Mouse (Mus musculus) Muller cell, postnatal 12 days (primary cell): ENCODE data around the gene Coro1b.
"Not testable (repeated sequence)": the region's sequence is repeated elsewhere in the genome, so short reads cannot be mapped to it uniquely, and the experiment has no call there.

Source experiments
- DNase-seq: peaks from one replicate; pipeline ENCODE4 v3.0.0-alpha.2; 2015; ENCODE audit errors: inconsistent ontology term

Gene Coro1b

DNA sequence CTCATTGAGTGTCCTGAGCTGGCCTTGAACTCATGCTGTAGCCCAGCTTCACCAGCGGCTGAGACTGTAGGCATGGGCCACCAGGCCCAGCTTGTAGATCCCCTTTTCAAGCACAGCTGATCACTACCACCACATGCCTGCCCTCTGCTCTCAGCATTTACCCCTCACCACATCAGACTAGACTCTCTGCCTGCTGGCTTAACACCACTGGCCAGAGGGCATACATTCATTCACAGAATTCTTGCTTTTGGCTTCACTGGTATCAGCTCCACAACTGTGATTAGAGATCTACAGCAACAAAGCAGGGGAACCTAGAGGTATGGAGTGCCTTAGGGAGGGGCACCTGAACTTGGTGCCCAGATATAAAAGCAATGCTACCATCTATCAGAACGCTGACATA, 27.9 kb upstream of the Coro1b start:
- DNase-seq = no peak

DNA sequence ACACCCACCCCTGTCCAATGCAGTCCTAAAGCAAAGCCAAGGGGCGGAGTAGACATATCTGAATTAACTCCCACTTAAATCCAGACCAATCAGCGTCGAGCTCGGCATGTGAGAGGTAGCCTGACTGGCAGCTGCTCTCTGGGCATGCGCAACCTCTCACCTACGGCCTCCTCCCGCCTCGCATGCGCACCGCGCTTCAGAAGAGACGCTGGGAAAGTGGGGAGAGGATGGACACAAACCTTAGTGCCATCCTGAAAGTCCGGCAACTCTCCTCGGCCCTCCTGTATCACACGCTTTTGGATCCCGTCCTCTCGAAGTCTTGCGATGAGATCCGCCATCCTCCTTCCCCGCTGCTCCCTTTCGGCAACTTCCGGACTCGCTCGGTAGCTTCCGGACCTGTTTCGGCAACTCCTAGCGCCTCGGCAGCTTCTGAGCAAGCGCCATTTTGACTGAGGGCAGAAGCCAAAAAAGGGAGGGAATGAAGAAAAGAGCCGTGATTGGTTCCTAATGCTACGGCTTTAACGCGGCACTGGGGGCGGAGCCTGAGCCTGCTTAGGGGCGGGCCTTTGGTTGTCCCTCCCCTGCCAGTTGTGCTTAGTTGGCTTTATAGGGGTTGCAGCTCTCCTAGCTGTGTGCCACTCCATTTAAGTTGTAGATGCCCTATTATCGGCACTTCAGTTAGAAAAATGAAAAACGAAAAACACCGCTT, 27.2 kb upstream of the Coro1b start:
- peak; percentile 98 for DNase-seq

DNA sequence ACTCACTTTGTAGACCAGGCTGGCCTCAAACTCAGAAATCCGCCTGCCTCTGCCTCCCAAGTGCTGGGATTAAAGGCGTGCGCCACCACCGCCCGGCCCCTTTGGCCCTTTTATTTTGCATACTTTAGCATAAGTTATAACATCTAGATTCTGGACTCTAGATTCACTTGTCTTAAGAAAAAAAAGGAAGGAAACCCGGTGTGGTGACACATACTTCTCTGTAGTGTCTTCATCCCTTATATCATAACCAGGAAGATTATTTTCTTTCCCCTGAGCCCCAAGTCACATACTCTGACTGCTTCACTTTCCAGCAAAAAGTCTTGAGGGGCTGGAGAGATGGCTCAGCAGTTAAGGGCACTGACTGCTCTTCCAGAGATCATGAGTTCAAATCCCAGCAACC, 26.5 kb upstream of the Coro1b start:
- DNase-seq = not testable (repeated sequence)

DNA sequence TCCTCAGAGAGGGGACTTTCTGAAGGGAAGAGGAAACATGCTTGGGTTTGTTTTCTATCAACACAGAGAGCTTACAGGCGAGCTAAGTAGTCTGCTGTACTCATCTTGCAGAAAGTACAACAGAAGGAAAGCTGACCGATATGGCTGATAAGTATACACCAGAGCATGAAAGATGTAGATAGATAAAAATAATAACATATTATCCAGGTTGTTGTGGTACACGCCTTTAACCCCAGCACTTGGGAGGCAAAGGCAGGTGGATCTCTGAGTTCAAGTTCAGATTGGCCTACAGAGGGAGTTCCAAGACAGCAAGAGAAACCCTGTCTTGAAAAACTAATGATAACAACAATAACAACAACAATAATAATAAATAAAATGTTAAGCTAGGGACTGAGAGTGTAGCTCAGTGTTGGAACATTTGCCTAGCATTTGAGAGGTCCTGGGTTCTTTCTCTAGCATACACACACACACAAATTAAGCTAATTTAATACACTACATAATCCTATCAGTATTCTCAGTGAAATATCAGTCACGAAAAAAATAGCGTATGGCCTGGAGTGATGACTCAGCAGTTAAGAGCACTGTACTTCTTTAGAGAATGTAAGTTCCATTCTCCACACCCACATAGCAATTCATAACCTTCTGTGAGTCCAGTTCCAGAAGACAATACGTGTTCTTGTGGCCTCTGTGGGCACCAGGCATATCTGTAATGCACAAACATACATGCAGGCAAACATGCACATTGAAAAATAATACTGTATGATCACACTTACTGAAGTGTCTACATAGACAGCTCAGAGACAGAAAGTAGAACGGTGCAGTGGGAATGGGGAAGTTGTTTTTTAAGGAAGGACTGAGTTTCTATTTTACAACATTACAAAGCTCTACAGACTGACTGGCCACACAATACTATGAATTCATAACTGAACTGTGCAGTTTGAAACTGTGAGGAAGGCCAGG, 25.7 kb upstream of the Coro1b start:
- DNase-seq = no peak

DNA sequence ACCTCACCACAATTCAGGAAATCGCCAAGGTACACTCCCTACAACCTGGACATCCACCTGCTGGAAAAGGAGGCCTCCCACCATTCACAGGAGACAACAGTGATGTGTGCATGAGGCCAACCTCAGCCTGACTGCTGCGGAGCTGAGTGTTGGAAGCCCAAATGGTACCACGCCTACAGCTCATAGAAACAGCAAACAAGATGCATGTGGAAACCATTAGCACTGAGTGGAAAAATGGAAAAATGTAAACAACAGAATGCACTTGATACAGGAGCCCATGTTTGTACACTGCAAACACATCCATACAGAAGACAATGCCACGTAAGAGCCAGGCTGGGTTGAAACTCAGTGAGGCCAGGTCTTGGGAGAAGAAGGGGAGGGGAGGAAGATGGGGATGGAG, 24.0 kb upstream of the Coro1b start:
- DNase-seq = no peak

DNA sequence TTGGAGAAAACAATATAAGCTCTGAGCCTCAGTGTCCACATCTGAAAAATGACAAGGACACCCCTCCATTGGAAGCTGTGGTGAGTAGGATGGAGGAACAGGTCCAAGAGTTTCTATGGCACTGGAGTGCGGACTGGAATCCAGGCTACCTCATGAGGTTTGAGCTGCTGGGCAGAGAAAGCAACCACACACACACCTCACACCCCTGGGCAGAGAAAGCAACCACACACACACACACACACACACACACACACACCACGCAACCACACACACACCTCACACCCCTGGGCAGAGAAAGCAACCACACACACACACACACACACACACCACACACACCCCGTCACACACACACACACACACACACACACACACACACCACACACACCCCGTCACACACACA, 23.2 kb upstream of the Coro1b start:
- not testable (repeated sequence) for DNase-seq

DNA sequence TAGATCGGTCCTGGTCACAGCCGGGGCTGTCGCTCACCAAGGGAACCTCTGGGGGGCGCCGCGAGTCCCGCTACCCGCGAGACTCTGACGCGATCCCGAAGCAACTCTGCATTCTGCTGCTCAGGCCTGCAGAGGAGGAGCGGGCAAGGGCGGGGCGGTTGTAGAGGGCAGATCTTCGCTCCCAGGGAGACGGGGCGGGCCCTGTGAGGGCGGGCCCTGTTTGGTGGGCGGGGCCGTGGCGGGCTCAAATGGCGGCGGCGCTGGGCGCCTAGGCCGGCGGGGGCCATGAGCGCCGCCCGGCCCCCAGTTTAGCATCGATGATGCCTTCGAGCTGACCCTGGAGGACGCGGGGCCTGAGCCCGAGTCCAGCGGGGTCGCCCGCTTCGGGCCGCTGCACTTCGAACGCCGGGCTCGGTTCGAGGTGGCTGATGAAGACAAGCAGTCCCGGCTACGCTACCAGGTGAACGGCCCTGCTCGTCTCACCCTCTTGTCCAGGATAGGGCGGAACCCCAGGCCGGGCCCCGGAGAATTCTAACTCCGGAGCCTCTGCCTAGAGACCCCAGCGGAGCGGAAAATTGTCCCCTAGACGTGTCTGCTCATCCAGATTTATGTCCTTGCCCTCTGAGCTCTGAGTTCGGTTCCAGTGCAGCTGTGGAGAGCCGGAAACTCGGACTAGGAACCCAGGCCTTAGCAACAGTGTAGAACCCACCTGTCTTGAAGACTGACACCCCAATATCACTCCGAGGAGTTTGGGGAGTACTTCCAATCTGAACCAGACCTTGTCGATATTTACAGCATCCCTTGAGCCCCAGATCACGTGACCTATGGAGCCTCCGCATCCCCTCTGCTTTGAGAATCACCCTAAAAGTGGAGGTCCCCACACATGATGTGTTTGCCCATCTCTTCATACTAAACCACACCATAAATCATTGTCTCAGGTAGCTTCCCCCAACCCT, 22.4 kb upstream of the Coro1b start, which contains the start of gene Aip:
Aip (minus strand) TSS at position 118 of the 956 bp plus-strand sequence.
- DNase-seq = peak; percentile 99

DNA sequence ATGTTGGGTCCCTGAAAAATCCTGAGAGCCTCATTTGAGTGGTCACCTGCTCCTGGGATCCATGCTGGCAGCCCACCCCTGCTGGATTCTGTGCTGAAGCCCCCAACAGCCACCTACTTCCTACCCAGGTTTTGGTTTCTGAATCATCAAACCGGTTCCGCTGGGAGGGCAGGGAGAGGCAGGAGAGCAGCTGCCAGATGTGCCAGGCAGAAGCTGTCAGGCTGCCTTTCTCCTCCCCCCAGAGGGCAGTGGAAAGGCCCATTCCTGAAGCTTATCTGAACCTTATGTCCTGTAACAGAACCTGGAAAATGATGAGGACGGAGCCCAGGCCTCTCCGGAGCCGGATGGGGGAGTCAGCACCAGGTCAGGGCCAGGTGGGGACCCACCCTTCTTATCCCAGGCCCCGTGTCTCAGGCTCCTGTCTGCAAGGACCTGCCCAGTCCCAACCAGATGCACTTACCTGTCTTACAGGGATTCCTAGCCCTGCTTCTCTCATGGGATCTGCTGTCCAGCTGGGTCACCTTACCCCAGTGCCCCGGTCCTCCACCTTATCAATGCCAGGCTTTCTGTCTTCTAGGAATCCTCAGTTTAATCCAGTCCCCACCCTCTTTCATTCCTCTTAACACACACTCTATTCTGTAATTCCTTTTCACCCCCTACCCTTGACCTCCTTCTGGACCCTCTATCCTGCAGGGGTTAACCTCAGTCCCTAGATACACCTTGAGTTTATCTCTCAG, 21.5 kb upstream of the Coro1b start:
- DNase-seq = no peak

DNA sequence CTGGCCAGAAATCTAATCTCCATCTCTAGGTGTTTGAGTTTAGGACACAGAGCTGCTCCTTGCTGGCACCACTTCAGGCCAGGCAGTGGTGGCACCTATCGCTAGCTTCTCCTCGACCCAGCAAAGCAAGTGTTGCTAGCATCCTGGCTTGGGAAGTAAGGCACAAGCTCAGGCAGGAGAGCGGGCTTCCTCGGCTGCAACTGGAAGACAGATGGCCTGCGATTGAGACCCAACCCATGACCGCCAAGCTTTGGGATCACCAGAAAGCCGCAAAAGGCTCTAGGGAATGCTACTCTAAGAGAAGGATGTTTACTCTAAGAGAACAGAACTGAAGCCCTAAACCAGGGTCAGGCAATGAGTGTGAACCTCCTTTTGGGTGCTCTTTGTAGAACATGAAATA, 19.0 kb upstream of the Coro1b start:
- DNase-seq = no peak

DNA sequence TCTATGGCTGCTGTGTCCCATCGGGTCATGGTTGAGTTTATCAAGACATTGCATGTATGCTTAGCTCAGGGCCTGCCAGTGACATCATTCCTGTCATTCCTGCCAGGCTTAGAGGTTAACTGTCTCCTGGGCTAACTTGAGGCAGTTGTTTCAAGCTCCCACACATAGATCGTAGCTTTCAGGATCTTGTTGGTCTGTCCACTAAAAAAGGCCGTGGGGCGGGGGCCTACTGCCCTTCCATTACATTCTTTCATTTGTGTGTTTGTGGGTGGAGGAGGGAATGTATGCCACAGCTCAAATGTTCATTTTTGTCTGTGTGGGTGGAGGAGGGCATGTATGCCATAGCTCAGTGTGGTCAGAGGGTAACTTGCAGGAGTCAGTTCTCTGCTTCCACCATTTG, 18.3 kb upstream of the Coro1b start:
- DNase-seq = peak; percentile 71

DNA sequence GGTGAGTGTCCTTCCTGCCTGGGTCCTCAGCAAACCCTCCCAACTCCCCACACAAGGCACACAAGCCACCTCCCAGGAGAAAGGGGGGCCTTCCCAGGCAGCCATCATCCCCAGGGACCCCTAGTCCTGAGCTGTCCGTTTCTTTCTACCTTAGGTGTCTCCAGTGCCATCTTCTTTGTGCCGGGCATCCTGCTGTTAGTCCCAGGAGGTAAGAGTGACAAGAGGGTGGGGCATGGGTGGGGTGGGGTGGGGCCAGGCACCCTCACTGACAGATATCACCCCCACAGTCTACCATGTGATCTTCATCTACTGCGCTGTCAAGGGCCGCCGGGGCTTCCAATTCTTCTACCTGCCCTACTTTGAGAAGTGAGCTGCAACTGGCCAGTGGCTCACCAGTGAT, 17.3 kb upstream of the Coro1b start:
- no peak for DNase-seq

DNA sequence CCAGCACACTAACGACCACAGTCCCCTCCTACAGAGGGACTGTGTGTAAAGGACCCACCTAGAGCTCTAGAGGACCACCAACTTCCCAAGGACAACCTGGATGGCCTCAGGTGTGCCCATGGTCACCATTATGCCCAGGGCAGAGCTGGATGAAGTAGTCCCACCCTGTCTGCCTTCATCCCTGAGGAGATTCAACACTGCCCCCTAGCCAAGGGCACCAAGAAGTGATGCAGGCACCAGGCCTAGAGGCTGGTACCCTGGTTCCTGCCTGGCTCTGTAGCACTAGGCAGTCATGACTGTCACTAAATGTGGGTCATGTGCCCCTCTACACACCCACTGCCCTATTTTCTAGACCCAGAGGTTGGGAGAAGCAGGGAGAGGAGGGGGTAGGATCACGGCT, 16.7 kb upstream of the Coro1b start:
- no peak for DNase-seq

DNA sequence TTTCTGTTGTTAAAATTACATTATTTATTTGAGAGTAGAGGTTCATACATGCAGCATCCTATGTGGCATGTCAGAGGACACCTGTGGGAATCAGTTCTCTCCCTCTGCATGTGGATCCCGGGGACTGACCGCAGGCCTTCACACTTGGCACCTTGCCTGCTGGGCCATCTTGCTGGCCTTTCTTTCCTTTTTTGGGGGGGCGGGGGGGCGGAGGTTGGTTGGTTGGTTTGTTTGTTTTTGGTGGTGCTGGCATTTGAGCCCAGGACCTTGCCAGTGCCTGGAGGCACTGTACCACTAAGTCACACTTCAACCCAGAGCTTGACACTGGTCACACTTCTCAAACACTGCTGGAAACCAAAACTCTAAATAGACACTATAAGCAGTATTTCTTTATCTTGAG, 14.1 kb upstream of the Coro1b start:
- DNase-seq = no peak

DNA sequence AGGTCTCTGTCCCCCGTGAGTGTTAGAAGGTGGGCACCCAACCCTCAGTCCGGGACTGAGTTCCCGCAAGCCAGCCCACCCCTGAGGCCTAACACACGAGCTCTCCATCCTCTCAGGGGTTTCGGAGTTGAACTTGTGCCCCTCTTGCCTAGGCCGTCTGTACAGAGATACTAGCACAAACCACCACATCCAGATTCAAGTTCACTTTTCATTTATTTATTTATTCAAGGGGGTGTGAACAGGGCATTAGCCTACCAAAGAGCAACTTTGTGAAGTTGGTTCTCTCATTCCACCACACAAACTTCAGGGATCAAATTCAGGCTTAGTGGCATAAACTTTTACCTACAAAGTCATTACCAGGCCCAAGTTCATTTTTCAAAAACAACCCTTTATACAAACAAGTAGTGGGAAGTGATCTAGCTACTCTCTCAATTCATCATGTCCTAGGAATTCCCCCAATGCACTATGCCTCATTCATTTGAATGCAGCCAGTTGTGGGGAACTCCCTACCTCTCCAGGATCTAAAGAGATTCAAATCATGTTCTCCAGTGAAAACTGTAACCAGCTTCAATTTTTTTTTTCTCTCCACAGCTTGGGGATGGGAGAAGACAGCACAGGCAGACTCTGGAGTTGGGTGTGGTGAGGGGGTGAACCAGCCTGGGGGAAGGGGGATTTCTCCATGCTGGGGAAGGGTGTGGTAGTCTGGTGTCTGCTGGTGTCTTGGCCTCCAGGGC, 13.0 kb upstream of the Coro1b start:
- not testable (repeated sequence) for DNase-seq

DNA sequence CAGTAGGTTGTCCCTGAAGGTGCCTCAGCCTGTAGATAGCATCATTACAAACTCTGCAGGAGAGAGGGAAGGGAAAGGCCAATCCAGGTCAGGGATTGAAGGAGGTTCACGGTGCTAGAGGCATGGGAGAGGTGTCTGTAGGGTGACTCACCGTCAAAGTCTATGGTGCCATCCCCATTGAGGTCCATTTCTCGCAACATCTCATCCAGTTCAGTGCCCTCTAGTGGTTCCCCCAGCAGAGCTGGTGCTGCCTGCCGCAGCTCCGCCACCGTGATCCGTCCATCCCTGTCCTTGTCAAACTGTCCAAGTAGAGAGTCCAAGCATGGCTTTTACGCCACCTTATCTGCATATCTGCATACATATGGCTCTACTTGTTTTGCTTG, 12.5 kb upstream of the Coro1b start:
- not testable (repeated sequence) for DNase-seq

DNA sequence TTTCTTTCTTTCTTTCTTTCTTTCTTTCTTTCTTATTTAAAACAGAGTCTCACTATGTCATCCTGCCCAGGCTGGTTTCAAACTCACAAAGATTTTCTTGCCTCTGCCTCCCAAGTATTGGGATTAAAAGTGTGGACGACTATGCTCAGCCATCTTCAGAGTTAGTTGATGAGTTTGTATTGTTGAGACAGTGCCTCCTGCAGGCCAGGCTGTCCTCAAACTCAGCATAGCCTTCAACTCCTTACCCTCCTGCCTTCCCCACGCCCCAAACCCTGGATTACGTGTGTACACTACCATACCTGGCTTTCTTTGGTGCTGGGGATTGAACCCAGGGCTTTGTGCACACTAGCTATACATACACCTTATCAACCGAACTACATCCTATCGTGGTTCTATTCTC, 12.0 kb upstream of the Coro1b start:
- no peak for DNase-seq

DNA sequence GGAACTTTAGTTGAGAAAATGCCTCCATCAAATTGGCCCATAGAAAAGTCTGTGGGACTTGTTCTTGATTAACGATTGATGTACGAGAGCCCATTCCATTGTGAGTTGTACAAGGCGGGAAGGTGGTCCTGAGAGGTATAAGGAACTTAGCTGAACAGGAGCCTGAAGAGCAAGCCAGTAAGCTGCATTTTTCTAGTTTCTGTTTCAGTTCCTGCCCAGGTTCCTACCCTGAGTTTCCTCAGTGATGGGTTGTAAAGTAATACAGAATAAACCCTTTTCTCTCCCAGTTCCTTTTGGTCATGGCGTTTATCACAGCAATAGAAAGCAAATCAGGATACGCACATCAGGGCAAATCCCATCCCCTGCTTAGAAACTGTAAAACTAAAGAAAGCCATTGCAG, 10.5 kb upstream of the Coro1b start:
- DNase-seq = no peak

DNA sequence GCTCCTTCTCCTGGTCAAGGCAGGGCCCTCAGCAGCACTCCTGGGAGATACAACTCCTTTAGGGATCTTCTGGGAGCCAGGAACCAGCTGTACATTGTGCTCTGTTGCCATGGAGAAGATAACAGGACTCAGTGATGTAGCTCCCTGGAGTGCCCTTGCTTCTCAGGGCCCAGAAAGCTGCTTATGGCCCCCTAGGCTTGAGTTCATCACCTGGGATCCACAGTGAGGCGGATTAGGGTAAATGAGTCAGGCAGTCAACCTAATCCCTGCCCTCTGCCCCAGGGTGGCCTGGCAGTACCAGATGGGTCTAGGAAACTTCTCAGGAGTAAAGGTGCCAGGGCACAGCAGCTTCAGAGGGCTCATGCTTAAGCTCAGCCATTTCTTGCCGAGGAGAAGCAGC, 9.0 kb upstream of the Coro1b start, which contains the start of gene Gpr152:
Gpr152 (plus strand) TSS at position 342 of the 400 bp plus-strand sequence.
- no peak for DNase-seq

DNA sequence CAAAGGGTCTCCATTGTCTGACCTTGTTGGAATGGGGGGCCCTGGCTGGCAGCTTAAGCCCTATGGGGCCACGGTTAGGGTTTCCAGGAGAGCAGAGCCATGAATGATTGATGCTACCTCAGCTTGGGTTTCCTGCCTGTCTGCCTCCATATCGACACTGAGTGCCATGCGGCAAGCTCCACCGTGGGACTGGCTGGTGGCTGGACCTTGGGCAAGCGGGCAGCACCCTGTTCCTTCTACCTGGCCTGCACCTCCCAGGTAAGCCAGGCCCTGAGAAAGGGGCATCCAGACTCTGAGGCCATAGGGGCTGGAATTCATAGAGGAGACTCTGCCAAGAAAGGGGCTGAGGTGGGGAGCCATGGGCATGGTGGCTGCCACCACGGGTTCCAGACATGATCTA, 8.3 kb upstream of the Coro1b start:
- no peak for DNase-seq

DNA sequence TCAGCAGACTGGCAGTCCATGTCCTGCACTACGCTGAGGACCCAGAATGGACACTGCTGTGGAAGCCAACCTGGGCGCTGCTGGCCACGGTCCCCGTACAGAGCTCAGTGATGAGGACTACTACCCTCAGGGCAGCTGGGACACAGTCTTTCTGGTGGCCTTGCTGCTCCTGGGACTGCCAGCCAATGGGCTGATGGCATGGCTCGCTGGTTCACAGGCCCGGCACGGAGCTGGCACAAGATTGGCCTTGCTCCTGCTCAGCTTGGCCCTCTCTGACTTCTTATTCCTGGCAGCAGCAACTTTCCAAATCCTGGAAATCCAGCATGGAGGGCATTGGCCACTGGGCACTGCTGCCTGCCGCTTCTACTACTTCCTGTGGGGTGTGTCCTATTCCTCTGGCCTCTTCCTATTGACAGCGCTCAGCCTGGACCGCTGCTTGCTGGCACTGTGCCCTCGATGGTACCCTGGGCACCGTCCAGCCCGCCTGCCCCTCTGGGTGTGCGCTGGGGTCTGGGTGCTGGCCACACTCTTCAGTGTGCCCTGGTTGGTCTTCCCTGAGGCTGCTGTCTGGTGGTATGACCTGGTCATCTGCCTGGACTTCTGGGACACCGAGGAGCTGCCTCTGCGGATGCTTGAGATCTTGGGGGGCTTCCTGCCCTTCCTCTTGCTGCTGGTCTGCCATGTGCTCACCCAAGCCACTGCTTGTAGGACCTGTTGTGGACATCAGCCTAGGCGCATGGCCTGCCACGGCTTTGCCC, 5.8 kb upstream of the Coro1b start:
- no peak for DNase-seq
